Mouse (Mus musculus): Measurements from ENCODE around the gene Cd248. TPM values are rescaled to one million over a fixed set of nuclear protein-coding genes. Genes with fewer than 3 reads are reported as not detected.

Cd248 gene
- polyA plus RNA-seq, 1 experiment: 1.9 TPM

DNA sequence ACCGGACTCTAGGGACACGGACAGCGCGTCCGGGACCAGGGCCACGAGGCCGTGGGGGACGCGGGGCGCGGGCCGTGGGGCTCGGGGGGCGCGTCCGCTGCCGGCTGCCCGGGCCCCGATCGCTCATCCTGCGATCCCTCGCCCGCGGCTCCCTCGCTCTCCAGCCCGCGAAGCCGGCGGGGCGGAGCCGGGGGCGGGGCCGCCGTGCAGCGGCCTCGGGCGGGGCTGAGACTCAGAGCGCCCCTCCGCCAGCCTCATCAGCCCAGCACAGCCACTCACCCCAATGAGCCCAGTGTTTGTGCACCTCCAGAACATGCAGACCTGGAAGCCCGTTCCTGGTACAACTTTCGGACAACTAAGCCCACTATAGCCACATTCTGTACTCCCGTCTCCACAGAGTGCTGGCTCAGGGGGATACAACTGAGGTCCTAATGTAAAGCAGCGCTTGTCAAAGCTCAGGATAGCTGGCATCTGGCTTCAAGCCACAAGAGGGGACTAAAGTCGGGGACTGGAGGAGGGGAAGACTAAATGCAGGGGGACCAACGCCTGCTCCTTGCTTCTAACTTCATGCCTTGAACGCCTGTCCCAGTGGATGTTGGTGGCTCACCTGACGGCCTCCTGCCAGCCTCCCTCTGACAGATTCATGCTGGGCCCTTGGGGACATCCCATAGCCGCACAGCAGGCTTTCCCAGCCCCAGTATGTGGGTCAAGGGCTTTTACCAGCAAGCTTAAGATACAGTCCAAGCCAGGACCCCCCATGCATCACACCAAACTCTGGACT lies 30.7 kb downstream of the Cd248 start, which contains the start of gene Cnih2:
TSS of gene Cnih2 (minus strand) at position 159 of the 781 bp plus-strand sequence.
- WGBS: 10% methylated on average over 45 of the region's 48 CpGs
- Histone ChIP-seq H3K4me3 (replicated peaks; ENCODE audit: control insufficient read depth, low read depth, low read length) (no peak within 1 kb of the TSS), H3K27ac (ENCODE audit: control insufficient read depth, insufficient read depth, low read depth, low read length, poor library complexity) (no peak within 1 kb of the TSS), H3K4me1 (ENCODE audit: control insufficient read depth, insufficient read depth, low read length) (no peaks in the 10 kb centered on the region)
- no peak for TF ChIP-seq CTCF (IDR thresholded peaks at IDR 0.05; ENCODE audit: control insufficient read depth, insufficient read depth, low read length)
- no peak for TF ChIP-seq POLR2A (IDR thresholded peaks at IDR 0.05; ENCODE audit: borderline replicate concordance, control insufficient read depth, low read depth, low read length)

DNA sequence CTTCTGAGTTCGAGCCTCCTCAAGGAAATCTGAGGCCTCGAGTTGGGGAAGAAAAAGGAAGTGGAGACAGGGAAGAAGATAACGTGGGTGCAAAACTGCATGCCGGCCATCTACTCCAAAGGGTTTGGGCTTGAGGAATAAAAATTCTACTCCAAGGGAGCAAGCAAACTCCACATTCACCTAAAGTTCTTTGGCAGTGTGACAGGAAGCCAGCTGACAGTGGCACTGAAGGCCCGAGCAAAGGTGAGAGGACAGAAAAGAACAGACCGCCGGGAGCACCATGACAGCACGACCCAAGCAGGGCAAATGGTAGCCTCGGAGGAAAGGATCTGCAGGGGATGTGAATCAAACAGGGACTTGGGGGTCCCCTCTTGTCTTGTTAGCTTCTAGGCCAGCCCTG lies 38.2 kb downstream of the Cd248 start:
- TF ChIP-seq CTCF (IDR thresholded peaks at IDR 0.05; ENCODE audit: control insufficient read depth, insufficient read depth, low read length): no peak
- Histone ChIP-seq H3K4me1 (ENCODE audit: control insufficient read depth, insufficient read depth, low read length) (peaks cover 1% of the 10 kb centered on the region; the same call in 1 of the 2 replicates), H3K27ac (ENCODE audit: control insufficient read depth, insufficient read depth, low read depth, low read length, poor library complexity) (peak overlapping the region; percentile 87), H3K4me3 (replicated peaks; ENCODE audit: control insufficient read depth, low read depth, low read length) (peak overlapping the region; percentile 82)
- under 1% methylated on average over 9 of the region's 9 CpGs for WGBS

DNA sequence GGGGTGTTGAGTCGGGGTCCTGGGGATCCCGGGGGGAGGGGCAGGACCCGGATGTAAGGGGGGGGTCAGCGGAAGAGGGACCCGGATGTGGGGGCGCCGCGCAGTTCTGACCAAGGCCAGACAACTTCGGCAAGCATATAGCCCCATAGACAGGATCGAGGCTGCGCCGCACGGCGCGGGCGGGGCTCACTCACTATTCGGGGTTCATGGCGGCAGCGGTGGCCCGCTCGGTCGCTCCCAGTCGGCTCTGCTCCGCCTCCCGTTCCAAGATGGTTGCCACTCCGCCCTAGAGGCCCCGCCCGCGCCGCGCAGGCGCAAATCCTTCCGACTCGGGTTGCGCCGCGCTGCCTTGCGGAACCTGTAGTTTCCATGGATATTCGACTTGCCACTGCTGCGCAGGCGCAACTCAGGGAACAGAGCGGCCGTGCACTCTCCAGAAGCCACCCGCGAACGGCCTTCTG lies 38.9 kb downstream of the Cd248 start, which contains the start of gene Rab1b:
TSS of gene Rab1b (minus strand) at position 342 of the 461 bp plus-strand sequence.
- TF ChIP-seq POLR2A (IDR thresholded peaks at IDR 0.05; ENCODE audit: borderline replicate concordance, control insufficient read depth, low read depth, low read length): peak; percentile 51; the same call in 1 of the 2 replicates
- TF ChIP-seq CTCF (IDR thresholded peaks at IDR 0.05; ENCODE audit: control insufficient read depth, insufficient read depth, low read length): no peak
- peaks cover 1% of the 10 kb centered on the region; the same call in 1 of the 2 replicates for H3K4me1 ChIP-seq (ENCODE audit: control insufficient read depth, insufficient read depth, low read length)
- H3K27ac ChIP-seq (ENCODE audit: control insufficient read depth, insufficient read depth, low read depth, low read length, poor library complexity): peak within 1 kb of the TSS; percentile 87
- under 1% methylated on average over 46 of the region's 46 CpGs for WGBS
- peak within 1 kb of the TSS; percentile 82 for H3K4me3 ChIP-seq (replicated peaks; ENCODE audit: control insufficient read depth, low read depth, low read length)

DNA sequence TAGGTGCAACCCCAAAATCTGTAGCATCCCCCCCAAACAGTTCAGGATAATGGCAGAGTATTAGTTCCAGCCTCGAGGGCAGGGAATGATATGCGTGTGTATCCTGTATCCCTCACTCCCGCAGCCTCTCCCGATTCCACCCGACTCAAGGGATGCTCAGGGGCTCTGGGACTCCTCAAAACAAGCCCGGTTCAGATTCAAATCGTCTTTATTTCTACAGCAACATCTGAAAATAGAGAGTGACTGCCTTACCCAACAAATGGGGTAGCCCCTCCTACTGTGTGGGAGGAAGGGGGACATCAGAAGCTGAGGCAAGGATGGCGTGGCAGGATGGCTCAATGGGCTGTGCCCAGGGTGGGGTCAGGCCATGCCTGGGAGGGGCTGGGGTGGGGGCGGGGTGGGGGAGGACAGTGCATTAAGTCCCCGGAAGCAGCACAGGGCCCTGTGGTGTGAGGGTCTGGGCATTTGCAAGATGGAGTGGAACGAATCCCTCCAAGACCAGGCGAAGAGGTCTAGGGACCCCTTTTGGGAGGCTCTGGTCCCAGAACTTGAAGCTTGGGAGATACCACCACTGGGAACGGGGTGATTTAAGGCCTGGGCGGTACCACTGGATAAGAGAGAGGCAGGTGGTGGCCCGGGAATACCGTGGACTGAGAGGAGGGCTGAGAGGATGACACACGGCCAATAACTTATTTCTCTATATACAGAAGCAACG lies 39.8 kb downstream of the Cd248 start:
- TF ChIP-seq CTCF (IDR thresholded peaks at IDR 0.05; ENCODE audit: control insufficient read depth, insufficient read depth, low read length) (no peak), POLR2A (IDR thresholded peaks at IDR 0.05; ENCODE audit: borderline replicate concordance, control insufficient read depth, low read depth, low read length) (no peak)
- WGBS: 84% methylated on average over 18 of the region's 18 CpGs
- H3K4me3 ChIP-seq (replicated peaks; ENCODE audit: control insufficient read depth, low read depth, low read length): no peak overlapping the region
- peaks cover 1% of the 10 kb centered on the region; the same call in 1 of the 2 replicates for H3K4me1 ChIP-seq (ENCODE audit: control insufficient read depth, insufficient read depth, low read length)
- H3K27ac ChIP-seq (ENCODE audit: control insufficient read depth, insufficient read depth, low read depth, low read length, poor library complexity): no peak overlapping the region

DNA sequence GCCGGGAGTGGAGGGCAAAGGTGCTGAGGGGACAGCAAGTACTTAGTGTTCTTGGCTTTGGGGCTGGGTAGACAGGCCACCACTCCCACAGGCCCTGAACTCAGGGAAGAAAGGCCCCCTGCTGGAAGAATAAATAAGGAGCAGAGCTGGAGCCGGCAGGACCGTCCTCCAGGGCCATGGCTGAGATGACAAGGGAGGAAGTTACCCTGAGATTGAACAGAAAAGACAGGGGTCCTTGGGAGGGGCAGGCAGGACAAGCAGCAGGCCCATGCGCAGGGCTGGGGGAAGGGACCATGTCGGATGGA lies 40.3 kb downstream of the Cd248 start:
- no peak overlapping the region for H3K4me3 ChIP-seq (replicated peaks; ENCODE audit: control insufficient read depth, low read depth, low read length)
- H3K4me1 ChIP-seq (ENCODE audit: control insufficient read depth, insufficient read depth, low read length): peaks cover 1% of the 10 kb centered on the region; the same call in 1 of the 2 replicates
- 52% methylated on average over 5 of the region's 5 CpGs for WGBS
- TF ChIP-seq POLR2A (IDR thresholded peaks at IDR 0.05; ENCODE audit: borderline replicate concordance, control insufficient read depth, low read depth, low read length): no peak
- no peak for TF ChIP-seq CTCF (IDR thresholded peaks at IDR 0.05; ENCODE audit: control insufficient read depth, insufficient read depth, low read length)
- H3K27ac ChIP-seq (ENCODE audit: control insufficient read depth, insufficient read depth, low read depth, low read length, poor library complexity): no peak overlapping the region

DNA sequence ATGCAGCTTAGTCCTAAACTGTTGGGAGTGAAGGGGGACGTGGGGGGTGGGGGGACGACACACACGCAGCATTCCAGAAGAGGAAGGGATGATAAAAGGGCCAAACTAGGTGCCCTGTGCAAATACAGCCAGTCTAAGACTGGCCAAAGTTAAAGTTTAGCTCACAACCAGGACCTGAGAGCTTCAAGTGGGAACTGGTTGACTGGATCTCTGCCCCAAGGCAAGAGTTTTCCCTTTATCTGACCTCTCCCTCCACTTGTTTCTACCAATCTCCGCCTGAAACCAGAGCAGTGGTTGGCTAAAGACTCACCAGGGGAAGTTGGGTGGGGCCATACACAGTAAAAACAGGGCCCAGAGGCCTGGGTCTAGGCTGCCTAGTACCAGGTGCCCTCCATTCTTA lies 40.8 kb downstream of the Cd248 start:
- H3K27ac ChIP-seq (ENCODE audit: control insufficient read depth, insufficient read depth, low read depth, low read length, poor library complexity): no peak overlapping the region
- WGBS: 77% methylated on average over 4 of the region's 4 CpGs
- peaks cover 1% of the 10 kb centered on the region; the same call in 1 of the 2 replicates for H3K4me1 ChIP-seq (ENCODE audit: control insufficient read depth, insufficient read depth, low read length)
- no peak for TF ChIP-seq CTCF (IDR thresholded peaks at IDR 0.05; ENCODE audit: control insufficient read depth, insufficient read depth, low read length)
- H3K4me3 ChIP-seq (replicated peaks; ENCODE audit: control insufficient read depth, low read depth, low read length): no peak overlapping the region

DNA sequence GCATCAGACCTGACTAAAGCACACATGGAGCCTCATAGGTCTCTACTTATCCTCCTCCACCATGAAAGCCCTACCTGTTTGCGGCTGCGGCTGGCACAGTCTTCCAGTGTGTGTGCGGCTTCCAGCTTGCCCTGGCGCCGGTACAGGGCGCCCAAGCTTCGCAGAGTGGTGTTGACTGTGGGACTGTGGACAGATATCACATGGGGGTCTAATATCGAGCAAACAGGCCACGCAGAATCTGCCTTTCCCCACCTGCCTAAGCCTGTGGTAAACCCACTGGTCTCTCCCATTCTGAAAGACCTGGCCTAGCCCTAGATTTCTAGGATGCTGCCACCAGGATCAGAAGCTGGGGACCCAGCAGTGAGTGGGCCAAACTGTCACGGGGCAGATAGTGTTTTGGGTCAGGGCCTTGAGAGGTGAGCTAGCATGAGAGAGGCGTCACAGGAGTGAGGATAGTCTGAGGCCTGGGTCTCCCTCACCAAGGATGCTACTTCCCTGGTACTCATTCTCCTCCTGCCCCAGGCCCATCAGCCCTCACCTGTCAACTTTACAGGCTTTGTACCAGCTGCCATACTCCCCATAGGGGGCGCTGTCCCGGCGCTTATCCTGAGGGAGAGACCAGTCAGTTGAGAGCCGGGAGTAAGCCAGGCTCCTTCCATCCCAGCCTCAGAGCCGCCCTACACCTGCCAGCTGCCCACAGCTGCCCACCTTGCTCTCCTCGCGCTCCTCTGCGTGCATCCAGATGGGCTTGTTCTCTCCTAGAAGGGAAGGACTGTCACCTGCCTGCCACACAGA lies 42.0 kb downstream of the Cd248 start:
- 82% methylated on average over 19 of the region's 19 CpGs for WGBS
- TF ChIP-seq CTCF (IDR thresholded peaks at IDR 0.05; ENCODE audit: control insufficient read depth, insufficient read depth, low read length) (peak; percentile 41; the same call in 1 of the 2 replicates), POLR2A (IDR thresholded peaks at IDR 0.05; ENCODE audit: borderline replicate concordance, control insufficient read depth, low read depth, low read length) (no peak)
- H3K4me3 ChIP-seq (replicated peaks; ENCODE audit: control insufficient read depth, low read depth, low read length): no peak overlapping the region
- no peak overlapping the region for H3K27ac ChIP-seq (ENCODE audit: control insufficient read depth, insufficient read depth, low read depth, low read length, poor library complexity)
- peaks cover 1% of the 10 kb centered on the region; the same call in 1 of the 2 replicates for H3K4me1 ChIP-seq (ENCODE audit: control insufficient read depth, insufficient read depth, low read length)

DNA sequence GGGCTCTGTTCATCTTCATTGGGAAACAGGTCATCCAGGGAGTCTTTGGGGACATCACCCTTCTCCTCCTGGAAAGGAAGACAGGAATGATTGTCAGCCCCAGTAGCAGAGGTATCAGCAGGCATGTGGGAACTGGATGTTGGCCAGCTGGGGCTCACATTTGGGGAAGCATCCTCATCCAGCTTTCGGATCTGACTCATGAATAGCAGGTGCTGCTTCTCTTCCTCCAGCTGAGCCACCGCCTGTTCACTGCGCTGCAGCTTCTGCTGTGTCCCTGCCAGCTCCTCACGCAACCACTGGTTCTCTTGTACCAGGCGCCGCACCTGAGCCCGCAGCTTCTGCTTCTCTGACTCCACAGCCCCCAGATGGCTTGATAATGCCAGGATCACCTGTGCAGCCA lies 45.9 kb downstream of the Cd248 start:
- WGBS: 92% methylated on average over 7 of the region's 7 CpGs
- Histone ChIP-seq H3K4me3 (replicated peaks; ENCODE audit: control insufficient read depth, low read depth, low read length) (no peak overlapping the region), H3K27ac (ENCODE audit: control insufficient read depth, insufficient read depth, low read depth, low read length, poor library complexity) (no peak overlapping the region), H3K4me1 (ENCODE audit: control insufficient read depth, insufficient read depth, low read length) (no peaks in the 10 kb centered on the region; the same call in 1 of the 2 replicates)
- TF ChIP-seq POLR2A (IDR thresholded peaks at IDR 0.05; ENCODE audit: borderline replicate concordance, control insufficient read depth, low read depth, low read length) (no peak), CTCF (IDR thresholded peaks at IDR 0.05; ENCODE audit: control insufficient read depth, insufficient read depth, low read length) (no peak)
